Mouse (Mus musculus) cerebellum, adult 2 months (tissue): Measurements from ENCODE around the gene Cd99l2. TPM values are rescaled to one million over a fixed set of nuclear protein-coding genes. Genes with fewer than 3 reads are reported as not detected.

Experiments used
- DNase-seq, 2 experiments: peaks; one replicate each; pipeline ENCODE4 v3.0.0; 2021
- H3K27ac ChIP-seq: fragments of 200-500 bp; 2 replicates; pipeline ENCODE4 v1.5.1; 2012; ENCODE audit warnings: low read length, control low read depth, inconsistent platforms; ENCODE audit not compliant: insufficient read depth
- H3K27me3 ChIP-seq: fragments of 200-500 bp; 2 replicates; pipeline ENCODE4 v1.6.1; 2012; ENCODE audit warnings: inconsistent platforms, mild to moderate bottlenecking, low read length, moderate library complexity; ENCODE audit not compliant: control insufficient read depth, insufficient read depth
- H3K4me1 ChIP-seq: fragments of 200-500 bp; 2 replicates; pipeline ENCODE4 v1.6.1; 2011; ENCODE audit warnings: low read length; ENCODE audit not compliant: control insufficient read depth, insufficient read depth
- H3K4me3 ChIP-seq: fragments of 200-500 bp; replicated peaks from 2 replicates; pipeline ENCODE3; 2011; ENCODE audit warnings: mild to moderate bottlenecking, low read depth, low read length, control low read depth; ENCODE audit not compliant: insufficient read depth
- CTCF ChIP-seq: fragments of 200-500 bp; IDR thresholded peaks from 2 replicates; pipeline ENCODE4 v1.5.1; 2011; ENCODE audit warnings: low read depth, mild to moderate bottlenecking, control low read depth, low read length, moderate library complexity, borderline replicate concordance; ENCODE audit not compliant: insufficient read depth
- POLR2A ChIP-seq: fragments of 200-500 bp; IDR thresholded peaks from 2 replicates; pipeline ENCODE4 v1.6.1; 2011; ENCODE audit warnings: low read length, control low read depth, borderline replicate concordance; ENCODE audit not compliant: insufficient read depth
- WGBS: fragments of 180-500 bp; shearing (Covaris S2); methylation state at CpG from one replicate; pipeline ENCODE4 v1.1.7; 2018; 5-methylcytosine and 5-hydroxymethylcytosine counted together
- polyA plus RNA-seq: library from polyadenylated mRNA; depleted of rRNA; stranded (reverse); fragments of >200 nt; gene quantifications from 2 replicates; pipeline ENCODE4 v1.2.3, GENCODE M21; 2012; rRNA removed

The Cd99l2 gene
- polyA plus RNA-seq, 1 experiment = 74.4 TPM

- 37% methylated on average over 5 of the region's 5 CpGs for WGBS
- H3K27ac ChIP-seq = no peak overlapping the region
- no peak for TF ChIP-seq POLR2A
- peak; percentile 21; the same call in 1 of the 2 replicates for TF ChIP-seq CTCF
- no peak overlapping the region for H3K4me3 ChIP-seq
- DNase-seq = peak; percentile 23 to 24
- H3K4me1 ChIP-seq = no peaks in the 10 kb centered on the region
- H3K27me3 ChIP-seq = no peaks in the 10 kb centered on the region
Measured at GRCm38 (mm10) chrX:71381571-71381970, 111.1 kb downstream of the Cd99l2 start.

GRCm38 (mm10) chrX:71378435-71378834, 114.2 kb downstream of the Cd99l2 start:
- H3K4me3 ChIP-seq = no peak overlapping the region
- TF ChIP-seq CTCF (no peak), POLR2A (no peak)
- H3K27ac ChIP-seq = no peak overlapping the region
- no peaks in the 10 kb centered on the region for H3K4me1 ChIP-seq
- no peaks in the 10 kb centered on the region for H3K27me3 ChIP-seq
- DNase-seq = no peak
- WGBS = 76% methylated on average over 2 of the region's 2 CpGs

GRCm38 (mm10) chrX:71376781-71377180, 115.9 kb downstream of the Cd99l2 start:
- Histone ChIP-seq H3K4me1 (no peaks in the 10 kb centered on the region), H3K27me3 (no peaks in the 10 kb centered on the region), H3K27ac (no peak overlapping the region), H3K4me3 (no peak overlapping the region)
- DNase-seq = peak in 1 of 2 experiments; percentile 17
- TF ChIP-seq POLR2A = no peak
- no peak for TF ChIP-seq CTCF
- WGBS = 77% methylated on average over 1 of the region's 1 CpGs

Other genes starting within 250 kb of the Cd99l2 start
- gene Mtmr1, start 128.1 kb downstream of the Cd99l2 start, polyA plus RNA-seq = 26.7 and 28.6 TPM in 2 replicates
- 25.0 and 29.4 TPM in 2 replicates for gene Hmgb3, start 63.1 kb upstream of the Cd99l2 start, polyA plus RNA-seq
- gene Gpr50, start 170.8 kb upstream of the Cd99l2 start, polyA plus RNA-seq = 0.25 and 0.29 TPM in 2 replicates